17 mouse cellular contexts compared by ENCODE assay signal in genomic region chr11:20139711-20140110, GRCm38 (mm10).
"Had no signal": no experiment of that assay in that cellular context is flagged by ENCODE, and none has a peak within 500 bp of the region (broad histone marks: within the 10 kb centered on the region; RNA-seq: fewer than 3 reads in every experiment).

No protein-coding gene starts in this region.

- DNase-seq: lung, adult 2 months; lung, postnatal 14 days; lung, postnatal 36 days; right cerebral cortex, postnatal 14 days; thymus, adult 2 months; thymus, postnatal 25 days; thymus, postnatal 4 days had no signal

- H3K4me2 ChIP-seq: lung, embryonic 15.5 days; midbrain, embryonic 11.5 days; midbrain, embryonic 13.5 days; midbrain, embryonic 15.5 days; neural tube, embryonic 12.5 days; stomach, embryonic 15.5 days had no signal

- H3K9ac ChIP-seq: lung, embryonic 15.5 days; midbrain, embryonic 13.5 days; midbrain, embryonic 15.5 days; neural tube, embryonic 12.5 days; stomach, embryonic 15.5 days had no signal

- H3K27ac ChIP-seq: lung, embryonic 15.5 days; macrophage; midbrain, embryonic 13.5 days; midbrain, embryonic 15.5 days; neural tube, embryonic 12.5 days; stomach, embryonic 15.5 days; stomach, postnatal 0 days had no signal

- H3K4me3 ChIP-seq: lung, embryonic 15.5 days; megakaryocyte, embryonic 14.5 days; midbrain, embryonic 13.5 days; midbrain, embryonic 15.5 days; neural tube, embryonic 12.5 days; stomach, embryonic 15.5 days had no signal

- H3K36me3 ChIP-seq: lung, embryonic 15.5 days; midbrain, embryonic 13.5 days; midbrain, embryonic 15.5 days; neural tube, embryonic 12.5 days; stomach, embryonic 15.5 days had no signal

- H3K27me3 ChIP-seq: lung, embryonic 15.5 days; midbrain, embryonic 13.5 days; midbrain, embryonic 15.5 days; neural tube, embryonic 12.5 days; stomach, embryonic 15.5 days had no signal

- H3K4me1 ChIP-seq: lung, embryonic 15.5 days; midbrain, embryonic 13.5 days; midbrain, embryonic 15.5 days; neural tube, embryonic 12.5 days; stomach, embryonic 15.5 days had no signal

- H3K9me3 ChIP-seq: lung, embryonic 15.5 days; megakaryocyte, embryonic 14.5 days; midbrain, embryonic 13.5 days; midbrain, embryonic 15.5 days; neural tube, embryonic 12.5 days; stomach, embryonic 15.5 days had no signal

- ATAC-seq: lung, postnatal 0 days; midbrain, embryonic 13.5 days; midbrain, embryonic 15.5 days had no signal
